Mouse (Mus musculus) midbrain, embryonic 13.5 days (tissue): Measurements from ENCODE around the gene Kcnk12. TPM values are rescaled to one million over a fixed set of nuclear protein-coding genes. Genes with fewer than 3 reads are reported as not detected.

ENCODE experiments used
- ATAC-seq: fragments of 200-750 bp; cut with Nextera tagmentation; 2 replicates; pipeline ENCODE4 v1.8.0; 2017; ENCODE audit warnings: mild to moderate bottlenecking, moderate TSS enrichment, moderate library complexity
- H3K27ac ChIP-seq: fragments of 300-500 bp; sonication (generic); 2 replicates; pipeline ENCODE4 v1.5.1; 2015; ENCODE audit warnings: inconsistent platforms, mild to moderate bottlenecking, moderate library complexity
- H3K27me3 ChIP-seq: fragments of 300-500 bp; sonication (generic); 2 replicates; pipeline ENCODE4 v1.6.1; 2015; ENCODE audit warnings: mild to moderate bottlenecking, inconsistent platforms
- H3K36me3 ChIP-seq: fragments of 300-500 bp; sonication (generic); 2 replicates; pipeline ENCODE4 v1.6.1; 2015; ENCODE audit warnings: mild to moderate bottlenecking, inconsistent platforms
- H3K4me1 ChIP-seq: fragments of 300-500 bp; sonication (generic); replicated peaks from 2 replicates; pipeline ENCODE4 v1.6.1; 2015; ENCODE audit warnings: inconsistent platforms
- H3K4me2 ChIP-seq: fragments of 300-500 bp; sonication (generic); replicated peaks from 2 replicates; pipeline ENCODE4 v1.6.1; 2015; ENCODE audit warnings: moderate library complexity, mild to moderate bottlenecking, inconsistent platforms
- H3K4me3 ChIP-seq: fragments of 300-500 bp; sonication (generic); replicated peaks from 2 replicates; pipeline ENCODE4 v1.5.1; 2015; ENCODE audit warnings: mild to moderate bottlenecking, inconsistent platforms
- H3K9ac ChIP-seq: fragments of 300-500 bp; sonication (generic); replicated peaks from 2 replicates; pipeline ENCODE4 v1.6.1; 2015; ENCODE audit warnings: mild to moderate bottlenecking, inconsistent platforms
- H3K9me3 ChIP-seq: fragments of 300-500 bp; sonication (generic); 2 replicates; pipeline ENCODE4 v1.6.1; 2016; ENCODE audit warnings: mild to moderate bottlenecking, inconsistent platforms
- WGBS: fragments of 180-500 bp; shearing (Covaris S2); methylation state at CpG from one replicate; pipeline ENCODE4 v1.1.7; 2015; 5-methylcytosine and 5-hydroxymethylcytosine counted together
- polyA plus RNA-seq: library from polyadenylated mRNA; unstranded; fragments of >200 nt; fragmentation: Nextera tagmentation; extraction: Ambion mirVana; gene quantifications from 2 replicates; pipeline ENCODE4 v1.2.1, GENCODE M21; 2015

Kcnk12 gene
- polyA plus RNA-seq, 1 experiment from 2014 or later = 0.36 TPM

DNA sequence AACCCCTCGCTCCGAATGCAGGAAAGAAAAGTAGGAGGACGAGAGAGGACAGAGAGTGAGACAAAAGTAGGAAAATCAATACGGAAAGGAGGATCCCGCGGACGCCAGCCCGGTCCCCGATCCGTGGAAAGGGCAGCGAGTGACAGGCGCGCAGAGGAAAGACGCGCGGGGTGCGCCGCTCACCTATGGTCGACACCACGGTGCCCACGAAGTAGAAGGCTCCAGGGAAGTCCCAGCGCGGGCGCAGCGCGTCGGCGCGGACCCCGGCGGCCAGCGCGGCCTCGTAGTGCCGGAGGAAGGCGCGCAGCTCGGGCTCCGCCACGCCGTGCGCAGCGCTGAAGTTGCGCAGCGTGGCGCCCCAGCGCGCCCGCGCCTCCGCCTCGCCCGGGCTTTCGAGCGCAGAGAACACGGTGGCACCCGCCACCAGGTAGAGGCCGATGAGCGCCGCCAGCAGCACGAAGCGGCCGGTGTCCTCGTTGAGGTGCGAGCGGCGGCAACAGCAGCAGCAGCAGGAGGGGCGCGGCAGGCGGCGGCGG is 845 bp downstream of the Kcnk12 start:
- peak overlapping the region; percentile 61 for H3K9ac ChIP-seq
- peak overlapping the region; percentile 53 for H3K4me3 ChIP-seq
- no peaks in the 10 kb centered on the region for H3K9me3 ChIP-seq
- peaks cover 32% of the 10 kb centered on the region for H3K4me1 ChIP-seq
- H3K27ac ChIP-seq = no peak overlapping the region
- peaks cover 78% of the 10 kb centered on the region for H3K27me3 ChIP-seq
- ATAC-seq = peak; percentile 38
- under 1% methylated on average over 68 of the region's 72 CpGs for WGBS
- H3K4me2 ChIP-seq = peak overlapping the region; percentile 97
- no peaks in the 10 kb centered on the region for H3K36me3 ChIP-seq

DNA sequence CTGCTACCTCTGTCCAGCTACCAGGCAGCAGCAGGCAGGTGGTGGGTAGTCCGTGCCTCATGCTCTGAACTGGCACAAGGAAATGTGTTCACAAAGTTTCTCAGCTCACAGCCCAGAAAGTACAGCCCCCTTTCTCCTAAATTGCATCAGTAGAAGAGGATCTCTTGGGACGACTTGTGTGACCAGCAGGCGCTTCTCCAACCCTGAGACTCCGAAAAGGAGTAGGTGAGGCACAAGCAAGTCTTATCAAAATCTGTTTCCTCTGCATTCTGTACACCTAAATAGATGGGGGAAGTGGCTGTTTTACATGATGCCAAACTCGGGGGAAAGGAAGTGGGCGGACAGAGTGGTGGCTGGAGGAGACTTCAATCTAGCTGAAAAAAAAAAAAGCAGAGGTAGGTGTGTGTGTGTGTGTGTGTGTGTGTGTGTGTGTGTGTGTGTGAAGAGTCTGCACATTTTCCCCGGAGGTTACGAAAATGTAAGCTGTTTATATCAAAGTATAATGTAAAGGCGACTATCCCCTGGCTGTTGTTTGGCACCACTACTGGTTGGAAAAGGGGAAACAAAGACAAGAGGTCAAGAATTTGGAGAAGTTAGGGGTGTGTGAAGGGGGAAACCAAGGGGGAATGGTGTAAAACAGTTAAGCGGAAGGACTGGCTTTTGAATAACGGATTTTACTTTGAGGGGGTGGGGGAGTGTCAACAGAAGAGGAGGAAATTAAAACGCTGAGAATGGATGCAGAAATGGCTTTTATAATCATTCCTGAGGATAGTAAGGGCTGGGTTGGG is 1.7 kb downstream of the Kcnk12 start:
- Histone ChIP-seq H3K4me2 (peak overlapping the region; percentile 97), H3K4me3 (peak overlapping the region; percentile 53), H3K4me1 (peaks cover 32% of the 10 kb centered on the region), H3K9me3 (no peaks in the 10 kb centered on the region), H3K27ac (no peak overlapping the region), H3K36me3 (no peaks in the 10 kb centered on the region), H3K9ac (peak overlapping the region; percentile 61; the same call in 1 of the 2 replicates), H3K27me3 (peaks cover 77% of the 10 kb centered on the region)
- 30% methylated on average over 12 of the region's 12 CpGs for WGBS
- no peak for ATAC-seq

DNA sequence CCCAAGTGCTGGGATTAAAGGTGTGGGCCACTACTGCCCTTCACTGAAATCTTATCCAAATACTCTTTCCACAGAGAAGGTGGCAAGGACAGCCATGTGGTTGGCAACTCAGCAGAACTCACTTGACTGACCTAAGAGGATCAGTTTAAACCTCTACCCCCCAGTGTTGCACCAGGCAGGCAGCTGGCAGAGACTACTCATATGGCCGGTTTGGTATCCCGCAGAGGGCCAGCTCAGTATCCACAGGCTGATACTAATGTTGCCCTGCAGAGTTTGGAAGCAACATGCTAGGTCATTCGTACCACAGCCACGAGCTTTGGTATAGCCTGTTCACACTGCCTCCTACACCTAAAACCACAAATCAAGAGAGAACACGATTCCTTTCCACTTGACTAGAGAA is 3.0 kb downstream of the Kcnk12 start:
- Histone ChIP-seq H3K27ac (no peak overlapping the region), H3K9me3 (no peaks in the 10 kb centered on the region), H3K4me2 (no peak overlapping the region), H3K9ac (no peak overlapping the region), H3K36me3 (no peaks in the 10 kb centered on the region), H3K4me1 (peaks cover 32% of the 10 kb centered on the region), H3K27me3 (peaks cover 67% of the 10 kb centered on the region), H3K4me3 (no peak overlapping the region)
- 84% methylated on average over 5 of the region's 5 CpGs for WGBS
- ATAC-seq = no peak

DNA sequence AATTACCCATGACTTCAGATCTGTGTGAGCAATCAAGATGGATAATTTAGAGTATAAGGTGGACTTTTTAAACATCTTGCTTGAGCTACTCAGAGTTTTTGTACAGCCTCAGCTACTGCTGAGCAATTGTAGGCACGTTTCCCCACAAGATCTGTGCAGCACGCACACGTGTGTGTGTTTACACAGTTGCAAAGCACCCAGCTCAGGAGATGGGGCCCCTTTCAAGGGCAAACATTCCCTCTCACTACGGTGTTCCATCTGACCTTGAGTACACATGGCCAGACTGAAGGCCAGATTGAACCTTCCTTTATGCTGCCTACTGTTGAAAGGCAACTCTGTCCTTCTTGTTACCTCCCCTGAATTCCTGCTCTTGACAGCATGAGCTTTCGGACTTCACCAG is 4.5 kb downstream of the Kcnk12 start:
- no peaks in the 10 kb centered on the region for H3K36me3 ChIP-seq
- H3K9me3 ChIP-seq = no peaks in the 10 kb centered on the region
- no peak for ATAC-seq
- peaks cover 25% of the 10 kb centered on the region for H3K4me1 ChIP-seq
- no peak overlapping the region for H3K4me2 ChIP-seq
- WGBS = 77% methylated on average over 5 of the region's 5 CpGs
- H3K27ac ChIP-seq = no peak overlapping the region
- no peak overlapping the region for H3K4me3 ChIP-seq
- peaks cover 52% of the 10 kb centered on the region for H3K27me3 ChIP-seq
- H3K9ac ChIP-seq = no peak overlapping the region

DNA sequence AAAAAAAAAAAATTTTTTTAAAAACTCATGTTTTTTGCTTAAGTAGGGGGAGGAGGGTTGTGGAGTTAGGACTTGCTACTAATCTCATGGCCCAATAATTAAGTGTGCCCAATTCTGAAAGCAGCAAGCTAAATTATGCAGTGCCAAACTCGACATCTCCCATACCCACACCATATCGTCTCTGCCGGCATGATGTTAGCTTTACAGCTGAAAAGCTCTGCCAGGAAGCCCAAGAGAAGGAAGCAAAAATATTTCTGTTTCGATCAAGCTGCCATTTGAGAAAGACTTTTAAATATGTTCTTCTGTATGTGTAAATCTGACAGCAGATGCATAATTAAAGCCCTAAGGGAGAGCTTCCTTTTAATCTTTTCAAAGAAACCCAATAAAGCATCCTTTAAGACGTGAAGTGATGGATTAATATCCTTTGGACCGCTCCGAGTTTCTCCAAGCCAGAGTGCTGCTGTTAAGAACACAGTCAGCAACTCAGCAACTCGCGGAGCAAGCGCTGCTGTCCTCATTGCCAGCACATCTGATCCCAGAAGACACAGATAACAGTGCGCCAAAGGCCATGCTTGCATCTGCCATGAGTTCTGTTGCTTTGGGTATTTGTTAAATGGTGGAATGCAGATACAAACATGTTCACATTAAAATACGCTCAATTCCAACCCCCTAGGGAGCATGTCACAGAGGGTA is 5.0 kb downstream of the Kcnk12 start:
- no peak for ATAC-seq
- H3K4me1 ChIP-seq = peaks cover 20% of the 10 kb centered on the region
- H3K9me3 ChIP-seq = no peaks in the 10 kb centered on the region
- H3K36me3 ChIP-seq = no peaks in the 10 kb centered on the region
- H3K27me3 ChIP-seq = peaks cover 46% of the 10 kb centered on the region
- H3K27ac ChIP-seq = no peak overlapping the region
- H3K4me3 ChIP-seq = no peak overlapping the region
- WGBS = 60% methylated on average over 12 of the region's 12 CpGs
- H3K9ac ChIP-seq = no peak overlapping the region
- H3K4me2 ChIP-seq = no peak overlapping the region

DNA sequence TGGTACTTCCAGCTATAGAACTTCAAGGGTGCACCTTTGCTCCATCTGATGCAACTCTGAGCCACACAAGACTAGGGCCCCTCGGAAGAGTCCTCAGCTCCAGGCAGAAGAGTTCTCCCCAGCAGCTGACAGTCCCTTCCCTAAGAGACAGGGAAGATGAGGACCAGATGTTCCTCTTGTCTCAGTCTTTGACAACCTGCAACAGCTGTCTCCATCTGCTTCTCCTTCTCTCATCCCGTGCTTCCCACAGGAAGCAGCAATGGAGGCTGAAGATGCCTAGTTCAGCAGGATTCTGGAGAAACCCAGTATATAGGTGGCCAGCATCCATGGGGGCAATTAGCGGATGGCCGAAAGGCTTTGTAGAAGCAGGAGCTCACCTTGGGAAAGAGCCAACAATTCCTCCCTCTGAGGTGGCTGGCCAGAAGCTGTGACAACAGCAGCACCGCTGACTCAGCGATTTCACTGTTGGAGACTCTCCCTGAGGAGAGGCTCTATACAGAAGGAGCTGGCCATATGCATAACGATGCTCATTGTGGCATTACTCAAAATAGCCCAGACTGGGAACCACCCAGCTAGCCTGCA is 6.2 kb downstream of the Kcnk12 start:
- no peak overlapping the region for H3K27ac ChIP-seq
- WGBS = 82% methylated on average over 7 of the region's 7 CpGs
- no peak overlapping the region for H3K4me3 ChIP-seq
- peaks cover 35% of the 10 kb centered on the region for H3K27me3 ChIP-seq
- H3K9me3 ChIP-seq = no peaks in the 10 kb centered on the region
- H3K4me2 ChIP-seq = no peak overlapping the region
- H3K4me1 ChIP-seq = peaks cover 8% of the 10 kb centered on the region
- ATAC-seq = no peak
- H3K9ac ChIP-seq = no peak overlapping the region
- no peaks in the 10 kb centered on the region for H3K36me3 ChIP-seq

DNA sequence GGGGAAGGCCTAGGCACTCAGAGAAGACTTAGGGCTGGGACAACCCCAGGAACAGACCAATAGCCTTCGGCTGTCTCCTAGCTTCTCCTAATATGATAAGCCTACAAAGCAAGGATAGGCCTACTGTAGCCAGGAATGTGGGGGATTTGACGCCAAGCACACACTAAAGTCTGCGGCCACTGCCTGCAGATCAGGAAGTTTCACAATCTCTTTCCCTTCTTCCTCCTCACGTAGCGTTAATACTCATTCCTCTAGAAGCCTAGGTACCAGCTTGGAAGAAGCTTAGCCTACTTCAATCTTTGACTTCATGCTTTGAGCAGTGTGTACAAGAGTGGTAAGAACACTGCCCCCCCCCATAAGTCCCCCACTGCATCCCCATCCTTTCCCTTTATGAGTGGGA is 7.1 kb downstream of the Kcnk12 start:
- ATAC-seq = no peak
- Histone ChIP-seq H3K9me3 (no peaks in the 10 kb centered on the region), H3K9ac (no peak overlapping the region), H3K36me3 (no peaks in the 10 kb centered on the region), H3K4me2 (no peak overlapping the region), H3K4me3 (no peak overlapping the region), H3K27ac (no peak overlapping the region), H3K4me1 (0 out of 2 replicates have a peak, but pooled peaks cover 4% of the 10 kb centered on the region), H3K27me3 (peaks cover 25% of the 10 kb centered on the region)
- WGBS = 94% methylated on average over 5 of the region's 5 CpGs

DNA sequence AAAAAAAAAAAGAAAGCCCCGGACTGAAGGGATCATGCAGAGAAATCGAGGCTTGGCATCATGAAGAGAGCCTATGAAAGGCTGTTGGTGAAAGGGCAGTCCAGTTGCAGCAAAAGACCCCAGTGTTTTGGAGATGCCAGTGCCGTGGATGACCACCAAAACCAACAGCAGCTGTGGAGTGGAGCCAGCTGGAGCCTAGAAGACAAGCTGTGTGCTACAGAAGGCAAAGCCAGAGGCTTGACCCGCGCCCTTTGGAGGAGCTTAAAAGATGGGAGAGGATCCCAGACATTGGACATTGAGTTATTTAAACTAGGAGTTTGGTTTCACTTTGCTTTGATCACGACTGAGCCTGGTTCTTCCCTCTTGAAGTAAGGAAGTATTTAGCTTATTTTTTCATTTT is 9.6 kb downstream of the Kcnk12 start:
- no peak overlapping the region for H3K9ac ChIP-seq
- no peak for ATAC-seq
- no peak overlapping the region for H3K27ac ChIP-seq
- 0 out of 2 replicates have a peak, but pooled peaks cover 3% of the 10 kb centered on the region for H3K4me1 ChIP-seq
- WGBS = 82% methylated on average over 6 of the region's 6 CpGs
- H3K4me2 ChIP-seq = no peak overlapping the region
- H3K4me3 ChIP-seq = no peak overlapping the region
- H3K9me3 ChIP-seq = no peaks in the 10 kb centered on the region
- H3K27me3 ChIP-seq = peaks cover 4% of the 10 kb centered on the region; the same call in 1 of the 2 replicates
- H3K36me3 ChIP-seq = no peaks in the 10 kb centered on the region

DNA sequence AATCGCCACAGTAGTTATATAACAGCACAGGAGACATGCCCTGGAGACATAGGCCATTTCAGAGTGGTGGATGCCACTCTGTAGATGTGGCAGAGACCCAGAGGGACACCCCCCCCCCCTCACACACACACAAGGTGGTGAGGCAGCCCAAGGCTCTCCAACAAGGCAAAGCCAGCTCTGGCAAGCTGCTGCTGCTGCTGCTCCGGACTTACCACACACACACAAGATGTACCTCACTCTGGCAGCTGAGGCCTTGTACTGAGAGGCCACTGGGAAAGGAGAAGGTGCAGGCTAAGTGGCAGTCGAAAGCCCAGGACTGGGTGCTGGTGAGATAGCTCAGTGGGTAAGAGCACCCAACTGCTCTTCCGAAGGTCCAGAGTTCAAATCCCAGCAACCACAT is 10.1 kb downstream of the Kcnk12 start:
- no peaks in the 10 kb centered on the region for H3K4me1 ChIP-seq
- H3K4me3 ChIP-seq = no peak overlapping the region
- H3K27me3 ChIP-seq = 0 out of 2 replicates have a peak, but pooled peaks cover 4% of the 10 kb centered on the region
- no peaks in the 10 kb centered on the region for H3K9me3 ChIP-seq
- H3K36me3 ChIP-seq = no peaks in the 10 kb centered on the region
- no peak overlapping the region for H3K27ac ChIP-seq
- H3K4me2 ChIP-seq = no peak overlapping the region
- 90% methylated on average over 4 of the region's 4 CpGs for whole genome bisulfite sequencing
- no peak overlapping the region for H3K9ac ChIP-seq
- ATAC-seq = no peak

DNA sequence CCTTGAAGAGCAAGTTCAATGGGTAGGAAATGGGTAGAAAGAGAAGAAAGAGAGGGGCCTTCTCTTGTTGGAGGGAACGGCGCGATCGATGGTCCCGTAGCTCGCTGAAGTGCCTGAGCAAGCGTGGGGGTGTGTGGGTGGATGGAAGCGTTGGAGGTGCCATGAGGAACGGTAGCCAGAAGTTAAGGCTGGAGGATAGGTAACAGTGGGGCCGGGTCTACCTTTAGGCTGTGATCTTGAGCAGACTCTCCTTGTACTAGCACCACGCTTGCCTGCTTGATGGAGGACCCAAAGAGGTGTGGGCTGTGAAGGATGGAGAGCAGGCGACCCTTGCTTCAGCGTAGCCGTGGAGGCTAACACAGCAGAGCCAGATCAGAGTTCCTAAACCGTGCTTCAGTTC is 12.1 kb downstream of the Kcnk12 start:
- Histone ChIP-seq H3K9me3 (no peaks in the 10 kb centered on the region), H3K27me3 (no peaks in the 10 kb centered on the region), H3K4me2 (no peak overlapping the region), H3K27ac (no peak overlapping the region), H3K4me1 (no peaks in the 10 kb centered on the region), H3K4me3 (no peak overlapping the region), H3K9ac (no peak overlapping the region), H3K36me3 (no peaks in the 10 kb centered on the region)
- no peak for ATAC-seq
- 95% methylated on average over 15 of the region's 15 CpGs for WGBS

DNA sequence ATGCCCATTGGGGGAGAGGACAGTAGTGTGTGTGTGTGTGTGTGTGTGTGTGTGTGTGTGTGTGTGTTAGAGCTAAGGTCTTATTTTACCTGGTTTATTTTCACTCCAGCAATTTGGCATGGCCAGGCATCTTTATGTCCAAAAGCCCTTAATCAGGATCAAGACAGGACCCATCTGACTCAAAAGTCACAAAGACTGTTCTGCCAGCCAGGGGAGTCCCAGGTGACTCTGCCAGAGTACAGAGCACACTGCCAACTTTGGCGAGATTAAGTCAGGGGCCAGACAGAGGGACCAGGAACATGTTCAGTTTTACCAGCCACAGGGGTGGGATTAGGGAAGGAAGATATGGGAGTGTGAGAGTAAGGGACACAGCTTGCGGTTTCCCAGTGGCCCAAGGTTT is 12.9 kb downstream of the Kcnk12 start:
- no peaks in the 10 kb centered on the region for H3K27me3 ChIP-seq
- no peaks in the 10 kb centered on the region for H3K36me3 ChIP-seq
- H3K4me3 ChIP-seq = no peak overlapping the region
- H3K27ac ChIP-seq = no peak overlapping the region
- no peaks in the 10 kb centered on the region for H3K4me1 ChIP-seq
- H3K4me2 ChIP-seq = no peak overlapping the region
- H3K9ac ChIP-seq = no peak overlapping the region
- no peaks in the 10 kb centered on the region for H3K9me3 ChIP-seq
- no peak for ATAC-seq
- WGBS = 75% methylated on average over 2 of the region's 2 CpGs
